Mouse (Mus musculus): ENCODE measurements around the gene Gla. TPM values are rescaled to one million over a fixed set of nuclear protein-coding genes. Genes with fewer than 3 reads are reported as not detected.

Gene Gla
- 6.6 and 7.6 TPM in 2 replicates for polyA plus RNA-seq (2012; rRNA removed)

GRCm38 (mm10) chrX:134600659-134601379 lies at the start of gene Gla, which contains the start of gene Hnrnph2:
Gla (minus strand) TSS chrX:134601125.
Hnrnph2 (plus strand) TSS chrX:134601179.
- no peaks in the 10 kb centered on the region; the same call in 1 of the 2 replicates for H3K4me1 ChIP-seq (ENCODE audit: control insufficient read depth, insufficient read depth, low read length)
- TF ChIP-seq CTCF (IDR thresholded peaks at IDR 0.05; ENCODE audit: extremely low read depth, insufficient read depth, low read length) (no peak), POLR2A (IDR thresholded peaks at IDR 0.05; ENCODE audit: extremely low read depth, insufficient read depth, low read length) (peak; percentile 74)
- H3K4me3 ChIP-seq (ENCODE audit: insufficient read depth, low read length) = peak within 1 kb of the TSS; percentile 46

DNA sequence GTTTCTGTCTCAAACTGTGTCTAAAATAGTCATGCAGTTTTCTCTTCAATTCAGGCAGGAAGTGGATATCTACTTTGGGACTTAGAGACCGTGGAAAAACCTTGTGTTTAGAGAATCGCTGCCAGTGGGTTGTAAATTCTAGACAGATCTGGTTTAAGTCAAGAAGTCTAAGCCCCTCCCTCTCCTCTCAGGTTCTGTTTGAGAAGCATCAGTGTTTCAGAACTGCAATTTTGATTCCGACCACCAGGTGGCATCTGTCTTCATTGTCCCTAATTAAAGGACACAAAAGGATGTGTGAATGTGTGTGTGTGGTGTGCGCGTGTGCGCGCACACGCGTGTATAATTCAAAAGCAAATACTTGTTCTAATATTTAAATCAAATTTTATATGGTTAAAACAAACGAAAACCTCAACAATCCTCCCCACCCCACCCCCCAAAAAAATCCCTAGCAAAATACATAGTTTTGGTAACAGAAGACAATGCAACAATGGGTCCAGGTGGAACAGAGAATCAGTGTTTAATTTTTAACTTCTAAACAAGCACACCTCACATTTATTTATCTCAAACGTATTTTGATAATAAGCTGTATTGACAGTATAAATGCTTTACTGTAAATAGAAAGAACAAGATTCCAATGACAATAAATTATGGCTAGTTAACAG lies 47.2 kb upstream of the Gla start:
- Histone ChIP-seq H3K4me1 (ENCODE audit: control insufficient read depth, insufficient read depth, low read length) (no peaks in the 10 kb centered on the region), H3K4me3 (ENCODE audit: insufficient read depth, low read length) (no peak overlapping the region), H3K27ac (ENCODE audit: insufficient read depth, low read length) (no peak overlapping the region)
- no peak for TF ChIP-seq POLR2A (IDR thresholded peaks at IDR 0.05; ENCODE audit: extremely low read depth, insufficient read depth, low read length)
- TF ChIP-seq CTCF (IDR thresholded peaks at IDR 0.05; ENCODE audit: extremely low read depth, insufficient read depth, low read length) = peak; percentile 37; the same call in 1 of the 2 replicates

More at GRCm38 (mm10) chrX:134600659-134601379, at the start of gene Gla, which contains the start of gene Hnrnph2:
- no peak within 1 kb of the TSS; the same call in 1 of the 2 replicates for H3K27ac ChIP-seq (ENCODE audit: insufficient read depth, low read length)

DNA sequence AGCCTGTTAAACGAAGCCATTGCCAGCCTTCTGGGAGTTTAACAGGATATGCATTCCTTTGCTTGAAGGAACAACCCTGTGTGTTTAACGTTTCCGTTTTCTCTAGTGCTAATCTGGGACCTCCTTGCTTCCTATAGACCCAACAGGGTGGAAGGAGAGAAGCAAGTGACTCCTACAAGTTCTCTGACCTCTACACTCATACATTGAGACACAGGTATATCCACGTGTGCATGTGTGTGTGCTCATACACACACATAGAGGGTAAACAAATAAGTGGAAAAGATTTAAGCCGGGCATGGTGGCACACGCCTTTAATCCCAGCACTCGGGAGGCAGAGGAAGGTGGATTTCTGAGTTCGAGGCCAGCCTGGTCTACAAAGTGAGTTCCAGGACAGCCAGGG lies 46.5 kb upstream of the Gla start:
- Histone ChIP-seq H3K27ac (ENCODE audit: insufficient read depth, low read length) (no peak overlapping the region), H3K4me3 (ENCODE audit: insufficient read depth, low read length) (no peak overlapping the region), H3K4me1 (ENCODE audit: control insufficient read depth, insufficient read depth, low read length) (no peaks in the 10 kb centered on the region)
- no peak for TF ChIP-seq POLR2A (IDR thresholded peaks at IDR 0.05; ENCODE audit: extremely low read depth, insufficient read depth, low read length)
- no peak for TF ChIP-seq CTCF (IDR thresholded peaks at IDR 0.05; ENCODE audit: extremely low read depth, insufficient read depth, low read length)

- Histone ChIP-seq H3K4me3 (ENCODE audit: insufficient read depth, low read length) (no peak overlapping the region), H3K27ac (ENCODE audit: insufficient read depth, low read length) (no peak overlapping the region), H3K4me1 (ENCODE audit: control insufficient read depth, insufficient read depth, low read length) (no peaks in the 10 kb centered on the region)
- no peak for TF ChIP-seq CTCF (IDR thresholded peaks at IDR 0.05; ENCODE audit: extremely low read depth, insufficient read depth, low read length)
- TF ChIP-seq POLR2A (IDR thresholded peaks at IDR 0.05; ENCODE audit: extremely low read depth, insufficient read depth, low read length) = no peak
Measured at GRCm38 (mm10) chrX:134646338-134646737, 45.4 kb upstream of the Gla start.

GRCm38 (mm10) chrX:134641000-134641760 lies 40.3 kb upstream of the Gla start:
- Histone ChIP-seq H3K4me1 (ENCODE audit: control insufficient read depth, insufficient read depth, low read length) (no peaks in the 10 kb centered on the region), H3K4me3 (ENCODE audit: insufficient read depth, low read length) (no peak overlapping the region), H3K27ac (ENCODE audit: insufficient read depth, low read length) (no peak overlapping the region)
- TF ChIP-seq POLR2A (IDR thresholded peaks at IDR 0.05; ENCODE audit: extremely low read depth, insufficient read depth, low read length) (no peak), CTCF (IDR thresholded peaks at IDR 0.05; ENCODE audit: extremely low read depth, insufficient read depth, low read length) (no peak)

DNA sequence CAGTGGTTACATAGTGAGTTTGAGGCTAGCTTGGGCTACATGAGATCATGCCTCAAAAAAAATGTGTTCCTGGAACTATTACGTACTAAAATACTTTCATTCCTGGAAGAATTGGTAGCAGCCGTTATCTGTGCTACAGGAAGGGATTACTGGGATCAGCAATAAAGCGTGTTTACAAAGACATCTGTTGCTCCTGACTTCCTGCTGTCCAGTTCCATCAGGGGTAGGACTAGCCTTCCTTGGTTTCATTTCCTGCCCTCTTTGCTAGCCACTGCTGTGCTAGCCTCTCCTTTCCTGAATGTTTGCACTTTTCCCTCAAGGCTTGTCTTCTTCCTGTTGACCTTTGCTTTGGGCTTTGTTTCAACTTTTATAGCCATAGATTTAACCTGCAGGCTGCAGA lies 34.9 kb upstream of the Gla start:
- H3K4me1 ChIP-seq (ENCODE audit: control insufficient read depth, insufficient read depth, low read length) = no peaks in the 10 kb centered on the region
- H3K4me3 ChIP-seq (ENCODE audit: insufficient read depth, low read length) = no peak overlapping the region
- no peak overlapping the region for H3K27ac ChIP-seq (ENCODE audit: insufficient read depth, low read length)
- TF ChIP-seq CTCF (IDR thresholded peaks at IDR 0.05; ENCODE audit: extremely low read depth, insufficient read depth, low read length) (no peak), POLR2A (IDR thresholded peaks at IDR 0.05; ENCODE audit: extremely low read depth, insufficient read depth, low read length) (no peak)

- TF ChIP-seq CTCF (IDR thresholded peaks at IDR 0.05; ENCODE audit: extremely low read depth, insufficient read depth, low read length) = no peak
- TF ChIP-seq POLR2A (IDR thresholded peaks at IDR 0.05; ENCODE audit: extremely low read depth, insufficient read depth, low read length) = no peak
- H3K27ac ChIP-seq (ENCODE audit: insufficient read depth, low read length) = no peak overlapping the region
- H3K4me1 ChIP-seq (ENCODE audit: control insufficient read depth, insufficient read depth, low read length) = no peaks in the 10 kb centered on the region
- no peak overlapping the region for H3K4me3 ChIP-seq (ENCODE audit: insufficient read depth, low read length)
Measured at GRCm38 (mm10) chrX:134635111-134635510, 34.2 kb upstream of the Gla start.

GRCm38 (mm10) chrX:134632710-134633109 lies 31.8 kb upstream of the Gla start:
- H3K4me3 ChIP-seq (ENCODE audit: insufficient read depth, low read length) = no peak overlapping the region
- TF ChIP-seq CTCF (IDR thresholded peaks at IDR 0.05; ENCODE audit: extremely low read depth, insufficient read depth, low read length) (no peak), POLR2A (IDR thresholded peaks at IDR 0.05; ENCODE audit: extremely low read depth, insufficient read depth, low read length) (no peak)
- no peaks in the 10 kb centered on the region for H3K4me1 ChIP-seq (ENCODE audit: control insufficient read depth, insufficient read depth, low read length)
- no peak overlapping the region for H3K27ac ChIP-seq (ENCODE audit: insufficient read depth, low read length)

DNA sequence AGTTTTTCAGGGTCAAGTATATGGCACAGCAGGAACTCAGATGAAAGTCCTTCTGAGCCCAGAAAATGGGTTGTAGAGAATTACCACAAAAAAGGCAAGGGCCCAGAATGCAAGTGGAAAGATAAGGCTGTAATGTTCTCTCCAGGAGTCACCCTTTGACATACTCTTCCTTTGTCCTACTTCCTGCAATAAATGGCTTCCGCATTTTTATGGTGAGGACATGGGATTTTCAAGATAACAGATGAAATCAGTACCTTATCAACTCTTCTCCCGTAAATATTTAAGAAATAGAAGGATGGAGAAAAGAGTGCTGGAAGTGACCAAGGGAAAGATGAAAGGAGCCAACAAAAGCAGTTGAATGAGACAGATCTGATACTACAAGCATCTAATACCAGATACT lies 27.3 kb upstream of the Gla start:
- TF ChIP-seq CTCF (IDR thresholded peaks at IDR 0.05; ENCODE audit: extremely low read depth, insufficient read depth, low read length) (no peak), POLR2A (IDR thresholded peaks at IDR 0.05; ENCODE audit: extremely low read depth, insufficient read depth, low read length) (no peak)
- no peak overlapping the region for H3K27ac ChIP-seq (ENCODE audit: insufficient read depth, low read length)
- no peaks in the 10 kb centered on the region for H3K4me1 ChIP-seq (ENCODE audit: control insufficient read depth, insufficient read depth, low read length)
- no peak overlapping the region for H3K4me3 ChIP-seq (ENCODE audit: insufficient read depth, low read length)

Data from cortical plate, adult 2 months (tissue).